Comparison of ENCODE assay signal across 15 mouse cellular contexts in the genomic region with DNA sequence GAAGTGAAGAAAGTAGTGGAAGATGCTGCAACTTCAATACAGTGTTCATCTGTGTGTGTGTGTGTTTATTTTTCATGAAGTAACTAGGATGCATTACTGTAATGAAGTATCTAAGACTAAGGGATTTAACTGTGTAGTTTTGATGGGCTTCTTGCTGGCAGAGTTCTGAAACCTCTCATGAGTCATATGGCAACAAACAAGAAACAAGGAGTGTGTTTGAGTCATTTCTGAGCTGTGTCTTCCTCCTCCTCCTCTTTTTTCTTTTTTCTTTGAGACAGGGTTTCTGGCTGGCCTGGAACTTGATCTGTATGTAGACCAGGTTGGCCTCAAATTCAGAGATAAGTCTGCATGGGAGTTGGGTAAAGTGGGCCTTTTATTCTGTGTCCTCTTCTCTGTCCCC. TPM values are rescaled to one million over a fixed set of nuclear protein-coding genes. Genes with fewer than 3 reads are reported as not detected.
DNase-seq lines count a peak whose midpoint lies in the region; ATAC-seq and TF ChIP-seq lines count a peak whose summit lies in the region.
"Had no signal": no experiment of that assay in that cellular context is flagged by ENCODE, and none has a peak within 500 bp of the region (broad histone marks: within the 10 kb centered on the region; RNA-seq: fewer than 3 reads in every experiment).

No protein-coding gene starts in this region.

- no peak overlapping the region for H3K4me3 ChIP-seq in thymus, adult 2 months (ENCODE audit: control insufficient read depth, insufficient read depth, low read length)
- H3K4me3 ChIP-seq: liver, embryonic 15.5 days had no signal

- intact Hi-C loops in heart, postnatal 25 days (cut with DNase I) = no loop called here

- H3K36me3 ChIP-seq in thymus, adult 2 months (ENCODE audit: control insufficient read depth, insufficient read depth, low read length) = no peaks in the 10 kb centered on the region
- H3K36me3 ChIP-seq: liver, embryonic 15.5 days had no signal

- H3K27ac ChIP-seq in thymus, adult 2 months (ENCODE audit: control insufficient read depth, insufficient read depth, low read length) = peak overlapping the region; percentile 74; the same call in 1 of the 2 replicates
- H3K27ac ChIP-seq: hindbrain, embryonic 14.5 days; liver, embryonic 15.5 days; stomach, postnatal 0 days had no signal

- no peaks in the 10 kb centered on the region for H3K27me3 ChIP-seq in thymus, adult 2 months (ENCODE audit: control insufficient read depth, insufficient read depth, low read length)
- H3K27me3 ChIP-seq: liver, embryonic 15.5 days had no signal

- TF ChIP-seq CTCF in thymus, adult 2 months (IDR thresholded peaks at IDR 0.05; ENCODE audit: borderline replicate concordance, control insufficient read depth, extremely low read depth, insufficient read depth, low read length, poor library complexity) = no peak

- TF ChIP-seq POLR2A in thymus, adult 2 months (IDR thresholded peaks at IDR 0.05; ENCODE audit: control insufficient read depth, extremely low read depth, insufficient read depth, low read length, poor library complexity) = no peak

- ATAC-seq in CD4-positive, CD25-positive, alpha-beta regulatory T cell, adult 4 months = peak; percentile 54
- ATAC-seq: forebrain, embryonic 14.5 days; intestine, embryonic 16.5 days had no signal

- no peak for DNase-seq in thymus, adult 2 months
- DNase-seq in thymus, postnatal 4 days = no peak
- DNase-seq in brain, adult 2 months (ENCODE audit: low read depth, low spot score) = peak; percentile 43
- no peak for DNase-seq in gastrocnemius, adult 18-20 months (ENCODE audit: low spot score)
- no peak for DNase-seq in heart, postnatal 25 days (ENCODE audit: low spot score)
- no peak for DNase-seq in kidney, adult 9 months
- DNase-seq: cerebellum, adult 8-10 months; heart, postnatal 14 days; layer of hippocampus, postnatal 36 days had no signal

- H3K4me1 ChIP-seq in thymus, adult 2 months (replicated peaks; ENCODE audit: control insufficient read depth, insufficient read depth, low read length) = peaks cover 24% of the 10 kb centered on the region

RNA-seq across cellular contexts. Expression of a gene that starts 25.7 kb away (rescaled TPM):
- 14.6 and 15.3 TPM in 2 replicates for polyA plus RNA-seq in thymus, adult 2 months (2012; rRNA removed)
- polyA plus RNA-seq in CD4-positive, CD25-positive, alpha-beta regulatory T cell, adult 4 months (2017; shearing (Covaris generic)) = 10 to 100 TPM; 16.4 to 18.4 TPM
- 10 to 100 TPM; 10.9 to 11.4 TPM for total RNA-seq in gastrocnemius, adult 18-20 months (2021)
- 10 to 100 TPM; 15.0 to 17.0 TPM for total RNA-seq in heart, postnatal 25 days (2021)
